ENCODE assay signal across 18 mouse cellular contexts in the genomic region with DNA sequence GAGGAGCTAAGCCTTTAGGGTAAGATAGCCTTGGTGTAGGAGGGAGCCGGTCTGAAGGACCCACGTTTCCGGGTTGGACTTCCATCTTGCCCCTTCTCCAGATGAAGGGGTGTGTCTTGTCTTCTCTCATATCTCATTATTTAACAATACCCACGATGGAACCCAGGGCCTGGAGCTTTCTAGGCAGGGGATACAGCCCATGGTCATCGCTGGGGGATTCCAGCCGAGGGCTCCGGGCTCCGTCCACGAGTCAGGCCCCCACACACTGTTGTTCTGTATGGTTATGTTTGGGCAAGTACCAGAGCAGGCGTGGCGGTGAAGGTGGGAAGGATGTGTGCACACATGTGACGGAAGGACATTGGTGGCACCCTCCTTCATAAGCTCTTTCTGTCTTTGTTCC. TPM values are rescaled to one million over a fixed set of nuclear protein-coding genes. Genes with fewer than 3 reads are reported as not detected.
A peak's percentile ranks its signal among the peaks of the same experiment; 100 is the strongest.
DNase-seq lines count a peak whose midpoint lies in the region; ATAC-seq and TF ChIP-seq lines count a peak whose summit lies in the region.
"Had no signal": no experiment of that assay in that cellular context is flagged by ENCODE, and none has a peak within 500 bp of the region (broad histone marks: within the 10 kb centered on the region; RNA-seq: fewer than 3 reads in every experiment).

No protein-coding gene starts in this region.

- peak overlapping the region; percentile 95 for H3K4me3 ChIP-seq in gastrocnemius, adult 2 months
- no peak overlapping the region for H3K4me3 ChIP-seq in kidney, embryonic 15.5 days (replicated peaks)
- no peak overlapping the region for H3K4me3 ChIP-seq in thymus, adult 2 months (ENCODE audit: control insufficient read depth, insufficient read depth, low read length)
- H3K4me3 ChIP-seq: embryonic facial prominence, embryonic 15.5 days; forebrain, embryonic 15.5 days; limb, embryonic 12.5 days had no signal

- H3K4me2 ChIP-seq in kidney, embryonic 15.5 days: no peak overlapping the region
- H3K4me2 ChIP-seq: embryonic facial prominence, embryonic 15.5 days; forebrain, embryonic 15.5 days had no signal

- H3K27ac ChIP-seq in gastrocnemius, adult 2 months: peak overlapping the region; percentile 98; the same call in 1 of the 2 replicates
- no peak overlapping the region for H3K27ac ChIP-seq in kidney, embryonic 15.5 days
- H3K27ac ChIP-seq in thymus, adult 2 months (ENCODE audit: control insufficient read depth, insufficient read depth, low read length): no peak overlapping the region
- H3K27ac ChIP-seq: embryonic facial prominence, embryonic 15.5 days; forebrain, embryonic 15.5 days; limb, embryonic 12.5 days had no signal

- ATAC-seq in kidney, embryonic 15.5 days (replicated peaks; ENCODE audit: low FRiP score): no peak
- ATAC-seq: forebrain, embryonic 15.5 days had no signal

- H3K9ac ChIP-seq in kidney, embryonic 15.5 days: no peak overlapping the region
- H3K9ac ChIP-seq: embryonic facial prominence, embryonic 15.5 days; forebrain, embryonic 15.5 days; limb, embryonic 12.5 days; lung, embryonic 14.5 days had no signal

- DNase-seq in gastrocnemius, adult 2 months: no peak
- no peak for DNase-seq in gastrocnemius, postnatal 14 days
- peak; percentile 37 for DNase-seq in kidney, adult 9 months
- peak; percentile 5 for DNase-seq in thymus, adult 2 months
- DNase-seq in thymus, adult 18-20 months: no peak
- DNase-seq in right cerebral cortex, postnatal 25 days: no peak
- DNase-seq: adrenal gland, postnatal 25 days; B cell, adult 2 months; cerebellum, postnatal 36 days; kidney, adult 11 months; kidney, postnatal 36 days; layer of hippocampus, postnatal 36 days; lung, embryonic 14.5 days; right cerebral cortex, postnatal 4 days had no signal

- intact Hi-C loops in gastrocnemius, adult 2 months (cut with DNase I): no loop called here
- intact Hi-C loops in gastrocnemius, postnatal 14 days (cut with DNase I; ENCODE audit: low total_unique reads): loop anchor here (1.0 kb wide), 1 partner anchor 21 kb away; a partner anchor contains a TSS

- TF ChIP-seq CTCF in gastrocnemius, adult 2 months (IDR thresholded peaks at IDR 0.05): no peak
- TF ChIP-seq CTCF in thymus, adult 2 months (IDR thresholded peaks at IDR 0.05; ENCODE audit: borderline replicate concordance, control insufficient read depth, extremely low read depth, insufficient read depth, low read length, poor library complexity): no peak

- TF ChIP-seq POLR2A in thymus, adult 2 months (IDR thresholded peaks at IDR 0.05; ENCODE audit: control insufficient read depth, extremely low read depth, insufficient read depth, low read length, poor library complexity): no peak

- H3K36me3 ChIP-seq in kidney, embryonic 15.5 days: peaks cover 38% of the 10 kb centered on the region
- H3K36me3 ChIP-seq in thymus, adult 2 months (ENCODE audit: control insufficient read depth, insufficient read depth, low read length): no peaks in the 10 kb centered on the region

- H3K4me1 ChIP-seq in kidney, embryonic 15.5 days: peaks cover 76% of the 10 kb centered on the region
- peaks cover 29% of the 10 kb centered on the region for H3K4me1 ChIP-seq in thymus, adult 2 months (replicated peaks; ENCODE audit: control insufficient read depth, insufficient read depth, low read length)

- WGBS in kidney, embryonic 15.5 days: 96% methylated on average over 12 of the region's 12 CpGs
- 95% methylated on average over 12 of the region's 12 CpGs for whole genome bisulfite sequencing in thymus, adult 2 months

- no peaks in the 10 kb centered on the region for H3K27me3 ChIP-seq in kidney, embryonic 15.5 days
- no peaks in the 10 kb centered on the region for H3K27me3 ChIP-seq in thymus, adult 2 months (ENCODE audit: control insufficient read depth, insufficient read depth, low read length)
- H3K27me3 ChIP-seq: embryonic facial prominence, embryonic 15.5 days; forebrain, embryonic 15.5 days had no signal

- H3K9me3 ChIP-seq in kidney, embryonic 15.5 days (replicated peaks): no peaks in the 10 kb centered on the region
- H3K9me3 ChIP-seq: embryonic facial prominence, embryonic 15.5 days; forebrain, embryonic 15.5 days; limb, embryonic 12.5 days had no signal

RNA-seq across cellular contexts. Expression of a gene that starts 3.5 kb away (rescaled TPM):
- total RNA-seq in gastrocnemius, adult 2 months (2021): 1 to 10 TPM; 1.8 to 2.3 TPM
- total RNA-seq in gastrocnemius, postnatal 14 days (2021): 1 to 10 TPM; 1.6 TPM
- 5.7 and 6.1 TPM in 2 replicates for polyA plus RNA-seq in kidney, embryonic 15.5 days (2015; fragmentation: Nextera tagmentation; extraction: Ambion mirVana)
- polyA plus RNA-seq in thymus, adult 2 months (2012; rRNA removed): 34.0 and 37.7 TPM in 2 replicates

RNA-seq across cellular contexts. Expression of a gene that starts 3.9 kb away (rescaled TPM):
- 10 to 100 TPM; 34.3 to 39.8 TPM for total RNA-seq in gastrocnemius, adult 2 months (2021)
- total RNA-seq in gastrocnemius, postnatal 14 days (2021): 10 to 100 TPM; 40.3 to 43.6 TPM
- polyA plus RNA-seq in kidney, embryonic 15.5 days (2015; fragmentation: Nextera tagmentation; extraction: Ambion mirVana): 18.8 and 19.5 TPM in 2 replicates
- 342 and 374 TPM in 2 replicates for polyA plus RNA-seq in thymus, adult 2 months (2012; rRNA removed)

RNA-seq across cellular contexts. Expression of a gene that starts 5.7 kb away (rescaled TPM):
- total RNA-seq in gastrocnemius, adult 2 months (2021): 100 to 1,000 TPM; 535 to 725 TPM
- total RNA-seq in gastrocnemius, postnatal 14 days (2021): 100 to 1,000 TPM; 657 to 736 TPM
- 594 and 612 TPM in 2 replicates for polyA plus RNA-seq in kidney, embryonic 15.5 days (2015; fragmentation: Nextera tagmentation; extraction: Ambion mirVana)
- polyA plus RNA-seq in thymus, adult 2 months (2012; rRNA removed): 1,163 and 1,361 TPM in 2 replicates

RNA-seq across cellular contexts. Expression of a gene that starts 21.6 kb away (rescaled TPM):
- 10 to 100 TPM; 22.1 to 30.7 TPM for total RNA-seq in gastrocnemius, adult 2 months (2021)
- total RNA-seq in gastrocnemius, postnatal 14 days (2021): 10 to 100 TPM; 41.4 to 41.5 TPM
- 95.1 and 111 TPM in 2 replicates for polyA plus RNA-seq in kidney, embryonic 15.5 days (2015; fragmentation: Nextera tagmentation; extraction: Ambion mirVana)
- polyA plus RNA-seq in thymus, adult 2 months (2012; rRNA removed): 173 and 193 TPM in 2 replicates

RNA-seq across cellular contexts. Expression of a gene that starts 28.6 kb away (rescaled TPM):
- total RNA-seq in gastrocnemius, adult 2 months (2021): 100 to 1,000 TPM; 144 to 153 TPM
- total RNA-seq in gastrocnemius, postnatal 14 days (2021): 10 to 100 TPM; 87.6 to 98.0 TPM
- polyA plus RNA-seq in kidney, embryonic 15.5 days (2015; fragmentation: Nextera tagmentation; extraction: Ambion mirVana): 15.0 and 22.4 TPM in 2 replicates
- polyA plus RNA-seq in thymus, adult 2 months (2012; rRNA removed): 265 and 270 TPM in 2 replicates

Comparison
In these comparisons a context has a peak if more than half of its experiments do, and no peak if none do; other contexts are left out.
1. DNase-seq: peak in kidney, adult 9 months (single experiment) and thymus, adult 2 months (single experiment); none in gastrocnemius, adult 2 months (single experiment), gastrocnemius, postnatal 14 days (single experiment), thymus, adult 18-20 months (0 of 2) and right cerebral cortex, postnatal 25 days (single experiment).